Mouse (Mus musculus): ENCODE data around the gene Dis3l2.

- TF ChIP-seq CTCF (IDR thresholded peaks at IDR 0.05; ENCODE audit: insufficient read depth, low read length) (no peak), POLR2A (IDR thresholded peaks at IDR 0.05; ENCODE audit: borderline replicate concordance, extremely low read depth, low read depth, low read length) (no peak)
These were observed 338 bp downstream of the Dis3l2 start for GRCm38 (mm10) chr1:86703965-86704326.
